Comparison of ENCODE assay signal across 22 mouse cellular contexts in the genomic region with DNA sequence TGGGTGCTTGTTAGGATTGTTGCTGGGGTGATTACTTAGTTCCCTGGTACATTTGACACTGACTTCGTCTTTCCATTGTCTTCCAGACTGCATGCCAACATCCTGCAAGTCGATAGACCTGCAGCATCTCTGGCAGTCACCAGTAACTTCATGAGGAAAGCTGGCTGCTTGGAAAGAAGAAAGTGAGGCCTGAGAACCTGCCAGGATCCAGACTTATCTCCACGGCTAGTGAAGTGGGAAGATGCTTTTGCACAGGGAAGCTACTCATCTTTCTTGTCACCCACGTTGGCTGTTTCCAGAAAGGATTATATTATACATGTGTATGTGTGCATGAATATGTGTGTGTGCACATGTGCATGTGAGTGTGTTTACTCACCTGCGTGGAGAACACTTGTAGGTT.
DNase-seq lines count a peak whose midpoint lies in the region; ATAC-seq lines count a peak whose summit lies in the region.
"Had no signal": no experiment of that assay in that cellular context is flagged by ENCODE, and none has a peak within 500 bp of the region (broad histone marks: within the 10 kb centered on the region; RNA-seq: fewer than 3 reads in every experiment).

No protein-coding gene starts in this region.

- peak; percentile 85 for ATAC-seq in frontal cortex, adult (ENCODE audit: low TSS enrichment)
- ATAC-seq: activated CD4-positive, CD25-positive, alpha-beta regulatory T cell, adult 4 months; CD4-positive, CD25-positive, alpha-beta regulatory T cell, adult 4 months; forebrain, embryonic 14.5 days; forebrain, embryonic 16.5 days; Patski had no signal

- DNase-seq in frontal cortex, postnatal 10 days (ENCODE audit: low spot score in 2 of 2): no peak
- DNase-seq in right cerebral cortex, adult 18-20 months: peak; percentile 3
- DNase-seq in right cerebral cortex, postnatal 4 days: no peak
- DNase-seq in right cerebral cortex, postnatal 14 days: peak; percentile 7
- peak; percentile 28 for DNase-seq in telencephalon, adult 2 months (ENCODE audit: low read depth, low spot score)
- DNase-seq in lung, postnatal 25 days (ENCODE audit: low spot score): no peak
- no peak for DNase-seq in layer of hippocampus, postnatal 14 days (ENCODE audit: low spot score in 2 of 2)
- DNase-seq: adrenal gland, adult 8-10 months; adrenal gland, postnatal 14 days; adrenal gland, postnatal 36 days; B cell, adult 2 months; cerebellum, adult 11-12 months; cerebellum, adult 2 months; cerebellum, adult 9-10 months; cerebellum, postnatal 10 days; cerebellum, postnatal 25 days had no signal

Comparison
In these comparisons a context has a peak if more than half of its experiments do, and no peak if none do; other contexts are left out.
1. DNase-seq: peak in right cerebral cortex, adult 18-20 months (single experiment), right cerebral cortex, postnatal 14 days (single experiment) and telencephalon, adult 2 months (single experiment); none in frontal cortex, postnatal 10 days (0 of 2), right cerebral cortex, postnatal 4 days (single experiment), lung, postnatal 25 days (single experiment) and layer of hippocampus, postnatal 14 days (0 of 2).